Mouse (Mus musculus): ENCODE measurements around the gene Olfr709-ps1. TPM values are rescaled to one million over a fixed set of nuclear protein-coding genes. Genes with fewer than 3 reads are reported as not detected.
"Not testable (repeated sequence)": the region's sequence is repeated elsewhere in the genome, so short reads cannot be mapped to it uniquely, and the experiment has no call there.

Olfr709-ps1 gene
- polyA plus RNA-seq (2015; fragmentation: Nextera tagmentation; extraction: Ambion mirVana) = not detected in 2 replicates

- no peak for TF ChIP-seq CTCF (IDR thresholded peaks at IDR 0.05; ENCODE audit: low read depth)
- H3K4me1 ChIP-seq (replicated peaks; ENCODE audit: insufficient read depth, low read length) = no peaks in the 10 kb centered on the region
- H3K9ac ChIP-seq (ENCODE audit: low read depth, low read length) = no peak within 1 kb of the TSS
- H3K4me2 ChIP-seq (ENCODE audit: low read length) = no peak within 1 kb of the TSS
- ATAC-seq (replicated peaks; ENCODE audit: low FRiP score, low read depth) = no peak
- no peak within 1 kb of the TSS for H3K27ac ChIP-seq
- H3K4me3 ChIP-seq (replicated peaks; ENCODE audit: low read depth, low read length) = no peak within 1 kb of the TSS
- no peaks in the 10 kb centered on the region for H3K9me3 ChIP-seq (replicated peaks; ENCODE audit: low read length)
- no peaks in the 10 kb centered on the region for H3K27me3 ChIP-seq (ENCODE audit: insufficient read depth, low read length)
- DNase-seq (ENCODE audit: low spot score) = no peak
- no peaks in the 10 kb centered on the region for H3K36me3 ChIP-seq (ENCODE audit: insufficient read depth, low read length)
Observed at GRCm38 (mm10) chr7:106932119-106932518, at the start of gene Olfr709-ps1. Olfr709-ps1 (minus strand) TSS chr7:106932219.

- Histone ChIP-seq H3K4me1 (replicated peaks; ENCODE audit: insufficient read depth, low read length) (no peaks in the 10 kb centered on the region), H3K4me3 (replicated peaks; ENCODE audit: low read depth, low read length) (no peak within 1 kb of the TSS), H3K27me3 (ENCODE audit: insufficient read depth, low read length) (no peaks in the 10 kb centered on the region), H3K36me3 (ENCODE audit: insufficient read depth, low read length) (no peaks in the 10 kb centered on the region), H3K9me3 (replicated peaks; ENCODE audit: low read length) (no peaks in the 10 kb centered on the region), H3K4me2 (ENCODE audit: low read length) (no peak within 1 kb of the TSS), H3K27ac (no peak within 1 kb of the TSS), H3K9ac (ENCODE audit: low read depth, low read length) (no peak within 1 kb of the TSS)
- ATAC-seq (replicated peaks; ENCODE audit: low FRiP score, low read depth) (no peak), DNase-seq (ENCODE audit: low spot score) (no peak)
- 71% methylated on average over 1 of the region's 1 CpGs for WGBS
- no peak for TF ChIP-seq CTCF (IDR thresholded peaks at IDR 0.05; ENCODE audit: low read depth)
Observed at GRCm38 (mm10) chr7:106975353-106975752, 43.3 kb upstream of the Olfr709-ps1 start, which contains the start of gene Olfr711. Olfr711 (minus strand) TSS chr7:106975453.

- TF ChIP-seq CTCF (IDR thresholded peaks at IDR 0.05; ENCODE audit: low read depth) = peak; percentile 56
- H3K27ac ChIP-seq; H3K4me2 ChIP-seq (ENCODE audit: low read length); H3K9ac ChIP-seq (ENCODE audit: low read depth, low read length); H3K4me3 ChIP-seq (replicated peaks; ENCODE audit: low read depth, low read length); H3K4me1 ChIP-seq (replicated peaks; ENCODE audit: insufficient read depth, low read length); H3K36me3 ChIP-seq (ENCODE audit: insufficient read depth, low read length); ATAC-seq (replicated peaks; ENCODE audit: low FRiP score, low read depth); H3K27me3 ChIP-seq (ENCODE audit: insufficient read depth, low read length); H3K9me3 ChIP-seq (replicated peaks; ENCODE audit: low read length): not testable (repeated sequence)
- DNase-seq (ENCODE audit: low spot score) = peak; percentile 10
Observed at GRCm38 (mm10) chr7:106967503-106967902, 35.5 kb upstream of the Olfr709-ps1 start.

- Histone ChIP-seq H3K36me3 (ENCODE audit: insufficient read depth, low read length) (no peaks in the 10 kb centered on the region), H3K4me1 (replicated peaks; ENCODE audit: insufficient read depth, low read length) (no peaks in the 10 kb centered on the region), H3K9me3 (replicated peaks; ENCODE audit: low read length) (no peaks in the 10 kb centered on the region), H3K9ac (ENCODE audit: low read depth, low read length) (no peak within 1 kb of the TSS), H3K4me3 (replicated peaks; ENCODE audit: low read depth, low read length) (no peak within 1 kb of the TSS), H3K4me2 (ENCODE audit: low read length) (no peak within 1 kb of the TSS), H3K27ac (no peak within 1 kb of the TSS), H3K27me3 (ENCODE audit: insufficient read depth, low read length) (no peaks in the 10 kb centered on the region)
- 87% methylated on average over 1 of the region's 1 CpGs for WGBS
- no peak for ATAC-seq (replicated peaks; ENCODE audit: low FRiP score, low read depth)
- no peak for DNase-seq (ENCODE audit: low spot score)
- no peak for TF ChIP-seq CTCF (IDR thresholded peaks at IDR 0.05; ENCODE audit: low read depth)
Observed at GRCm38 (mm10) chr7:106963837-106964236, 31.8 kb upstream of the Olfr709-ps1 start, which contains the start of gene Olfr6. Olfr6 (minus strand) TSS chr7:106963937.

GRCm38 (mm10) chr7:106948212-106948611 lies 16.2 kb upstream of the Olfr709-ps1 start, which contains the start of gene Olfr710:
Olfr710 (minus strand) TSS chr7:106948312.
- TF ChIP-seq CTCF (IDR thresholded peaks at IDR 0.05; ENCODE audit: low read depth) = no peak
- H3K27ac ChIP-seq = no peak within 1 kb of the TSS
- DNase-seq (ENCODE audit: low spot score) = no peak
- ATAC-seq (replicated peaks; ENCODE audit: low FRiP score, low read depth) = no peak
- 72% methylated on average over 3 of the region's 3 CpGs for WGBS
- H3K4me1 ChIP-seq (replicated peaks; ENCODE audit: insufficient read depth, low read length) = no peaks in the 10 kb centered on the region
- no peaks in the 10 kb centered on the region for H3K36me3 ChIP-seq (ENCODE audit: insufficient read depth, low read length)
- H3K4me2 ChIP-seq (ENCODE audit: low read length) = no peak within 1 kb of the TSS
- no peak within 1 kb of the TSS for H3K9ac ChIP-seq (ENCODE audit: low read depth, low read length)
- no peaks in the 10 kb centered on the region for H3K27me3 ChIP-seq (ENCODE audit: insufficient read depth, low read length)
- no peaks in the 10 kb centered on the region for H3K9me3 ChIP-seq (replicated peaks; ENCODE audit: low read length)
- H3K4me3 ChIP-seq (replicated peaks; ENCODE audit: low read depth, low read length) = no peak within 1 kb of the TSS

GRCm38 (mm10) chr7:106920961-106921360 lies 11.1 kb downstream of the Olfr709-ps1 start:
- H3K36me3 ChIP-seq (ENCODE audit: insufficient read depth, low read length); DNase-seq (ENCODE audit: low spot score); H3K4me2 ChIP-seq (ENCODE audit: low read length); ATAC-seq (replicated peaks; ENCODE audit: low FRiP score, low read depth); H3K4me1 ChIP-seq (replicated peaks; ENCODE audit: insufficient read depth, low read length); H3K9ac ChIP-seq (ENCODE audit: low read depth, low read length); H3K27ac ChIP-seq; H3K9me3 ChIP-seq (replicated peaks; ENCODE audit: low read length); H3K4me3 ChIP-seq (replicated peaks; ENCODE audit: low read depth, low read length); H3K27me3 ChIP-seq (ENCODE audit: insufficient read depth, low read length): not testable (repeated sequence)
- WGBS = 93% methylated on average over 2 of the region's 7 CpGs

- ATAC-seq (replicated peaks; ENCODE audit: low FRiP score, low read depth) (no peak), DNase-seq (ENCODE audit: low spot score) (no peak)
- H3K4me2 ChIP-seq (ENCODE audit: low read length) = no peak within 1 kb of the TSS
- H3K9me3 ChIP-seq (replicated peaks; ENCODE audit: low read length) = no peaks in the 10 kb centered on the region
- no peak within 1 kb of the TSS for H3K9ac ChIP-seq (ENCODE audit: low read depth, low read length)
- 74% methylated on average over 2 of the region's 2 CpGs for WGBS
- no peak within 1 kb of the TSS for H3K4me3 ChIP-seq (replicated peaks; ENCODE audit: low read depth, low read length)
- no peak within 1 kb of the TSS for H3K27ac ChIP-seq
- H3K27me3 ChIP-seq (ENCODE audit: insufficient read depth, low read length) = no peaks in the 10 kb centered on the region
- no peaks in the 10 kb centered on the region for H3K4me1 ChIP-seq (replicated peaks; ENCODE audit: insufficient read depth, low read length)
- no peak for TF ChIP-seq CTCF (IDR thresholded peaks at IDR 0.05; ENCODE audit: low read depth)
- H3K36me3 ChIP-seq (ENCODE audit: insufficient read depth, low read length) = no peaks in the 10 kb centered on the region
Observed at GRCm38 (mm10) chr7:106907676-106908075, 24.3 kb downstream of the Olfr709-ps1 start, which contains the start of gene Olfr1532-ps1. Olfr1532-ps1 (plus strand) TSS chr7:106908001.

GRCm38 (mm10) chr7:106901141-106901540 lies 30.9 kb downstream of the Olfr709-ps1 start, which contains the start of gene Olfr707:
Olfr707 (minus strand) TSS chr7:106901241.
- DNase-seq (ENCODE audit: low spot score); ATAC-seq (replicated peaks; ENCODE audit: low FRiP score, low read depth); H3K36me3 ChIP-seq (ENCODE audit: insufficient read depth, low read length); H3K27me3 ChIP-seq (ENCODE audit: insufficient read depth, low read length); H3K4me1 ChIP-seq (replicated peaks; ENCODE audit: insufficient read depth, low read length); H3K9ac ChIP-seq (ENCODE audit: low read depth, low read length); H3K9me3 ChIP-seq (replicated peaks; ENCODE audit: low read length); H3K4me2 ChIP-seq (ENCODE audit: low read length); H3K4me3 ChIP-seq (replicated peaks; ENCODE audit: low read depth, low read length); H3K27ac ChIP-seq: not testable (repeated sequence)
- WGBS = 87% methylated on average over 3 of the region's 3 CpGs

Measured in kidney, postnatal 0 days (tissue).